Mouse (Mus musculus) bone marrow, adult 2 months (tissue): ENCODE measurements around the gene Rfpl4.

Source experiments
- CTCF ChIP-seq: fragments of 200-500 bp; IDR thresholded peaks from 2 replicates; pipeline ENCODE4 v1.5.1; 2011; ENCODE audit warnings: low read length, control low read depth; ENCODE audit not compliant: control insufficient read depth, insufficient read depth
- POLR2A ChIP-seq: fragments of 200-500 bp; IDR thresholded peaks from 2 replicates; pipeline ENCODE4 v1.6.1; 2011; ENCODE audit warnings: low read depth, mild to moderate bottlenecking, control low read depth, low read length, borderline replicate concordance; ENCODE audit not compliant: control insufficient read depth

DNA sequence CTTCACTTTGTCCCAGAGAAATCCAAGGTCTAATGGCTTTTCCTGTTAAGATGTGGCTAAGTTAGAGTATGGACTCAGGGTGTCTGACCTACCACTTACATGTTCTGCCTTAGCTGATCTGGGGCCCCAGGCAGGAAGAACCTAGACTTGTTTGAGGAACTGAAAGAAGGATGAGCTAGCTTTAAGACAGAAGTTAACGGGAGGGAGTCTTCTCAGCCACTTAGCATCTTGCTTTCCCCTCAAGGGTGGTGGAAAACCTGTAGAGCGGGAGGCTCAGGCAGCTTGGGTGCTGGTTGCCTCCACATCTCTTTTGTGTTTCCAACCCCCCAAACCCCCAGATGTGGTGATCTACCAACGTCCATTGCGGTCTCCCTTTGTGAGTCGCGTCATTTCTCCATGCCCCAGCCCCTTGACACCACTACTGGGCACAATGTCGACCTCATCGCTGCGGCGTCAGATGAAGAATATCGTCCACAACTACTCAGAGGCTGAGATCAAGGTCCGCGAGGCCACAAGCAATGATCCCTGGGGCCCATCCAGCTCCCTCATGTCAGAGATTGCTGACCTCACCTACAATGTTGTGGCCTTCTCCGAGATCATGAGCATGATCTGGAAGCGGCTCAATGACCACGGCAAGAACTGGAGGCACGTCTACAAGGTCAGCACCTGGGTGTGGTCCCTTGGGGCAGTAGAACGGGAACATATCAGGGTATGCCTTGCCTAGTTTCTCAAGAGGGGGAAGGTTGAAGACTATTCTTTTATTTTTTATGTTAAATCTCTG is 33.2 kb downstream of the Rfpl4 start:
- TF ChIP-seq POLR2A (no peak), CTCF (no peak)
